Mouse (Mus musculus): Measurements from ENCODE around the gene Intu. TPM values are rescaled to one million over a fixed set of nuclear protein-coding genes. Genes with fewer than 3 reads are reported as not detected.

The Intu gene
- polyA plus RNA-seq, 1 experiment = 2.0 TPM

DNA sequence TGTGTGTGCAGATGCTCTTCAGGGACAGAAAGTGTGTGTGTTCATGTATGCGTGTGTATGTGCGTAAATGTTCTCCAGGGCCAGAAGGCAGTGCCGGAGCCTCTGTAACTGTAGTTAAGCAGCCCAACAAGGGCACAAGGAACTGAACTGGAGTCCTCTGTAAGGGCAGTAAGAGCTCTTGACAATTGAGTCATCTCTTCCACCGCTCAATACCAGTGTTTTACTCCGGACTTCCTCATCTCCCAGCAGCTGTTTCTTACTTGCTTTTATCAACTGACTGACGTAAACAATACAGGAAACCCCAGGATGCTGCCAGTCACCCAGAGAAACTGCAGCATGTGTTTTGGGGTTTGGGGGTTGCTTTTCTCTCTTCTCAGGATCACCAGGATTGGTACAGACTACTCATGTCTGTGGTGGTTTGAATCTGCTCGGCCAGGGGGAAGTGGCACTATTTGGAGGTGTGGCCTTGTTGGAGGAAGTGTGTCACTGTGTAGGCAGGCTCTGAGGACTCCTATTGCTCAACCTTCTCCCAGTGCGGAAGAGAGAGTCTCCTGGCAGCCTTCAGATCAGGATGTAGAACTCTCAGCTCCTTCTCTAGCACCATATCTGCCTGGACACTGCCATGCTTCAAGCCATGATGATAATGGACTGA, 30.8 kb upstream of the Intu start:
- H3K4me3 ChIP-seq (ENCODE audit: insufficient read depth, poor library complexity, severe bottlenecking) = no peak overlapping the region
- no peaks in the 10 kb centered on the region for H3K79me2 ChIP-seq (ENCODE audit: control insufficient read depth, insufficient read depth)
- no peak overlapping the region for H3ac ChIP-seq (ENCODE audit: control insufficient read depth, insufficient read length, low read depth)
- H3K79me3 ChIP-seq (ENCODE audit: low read depth) = no peaks in the 10 kb centered on the region
- no peaks in the 10 kb centered on the region for H3K27me3 ChIP-seq (ENCODE audit: control insufficient read depth, insufficient read depth, insufficient read length)
- no peaks in the 10 kb centered on the region for H3K36me3 ChIP-seq (ENCODE audit: control insufficient read depth, insufficient read depth)
- TF ChIP-seq USF1 (IDR thresholded peaks at IDR 0.05; ENCODE audit: low read depth) = no peak
- no peak for TF ChIP-seq MAX (IDR thresholded peaks at IDR 0.05)
- TF ChIP-seq MYOD1 (IDR thresholded peaks at IDR 0.05; ENCODE audit: control insufficient read depth, insufficient read length, low read depth) = no peak
- TF ChIP-seq MYOG (IDR thresholded peaks at IDR 0.05; ENCODE audit: control insufficient read depth, extremely low read depth, insufficient read length) = no peak
- no peak for TF ChIP-seq CTCF (IDR thresholded peaks at IDR 0.05; ENCODE audit: control insufficient read depth, insufficient read depth, insufficient read length)

DNA sequence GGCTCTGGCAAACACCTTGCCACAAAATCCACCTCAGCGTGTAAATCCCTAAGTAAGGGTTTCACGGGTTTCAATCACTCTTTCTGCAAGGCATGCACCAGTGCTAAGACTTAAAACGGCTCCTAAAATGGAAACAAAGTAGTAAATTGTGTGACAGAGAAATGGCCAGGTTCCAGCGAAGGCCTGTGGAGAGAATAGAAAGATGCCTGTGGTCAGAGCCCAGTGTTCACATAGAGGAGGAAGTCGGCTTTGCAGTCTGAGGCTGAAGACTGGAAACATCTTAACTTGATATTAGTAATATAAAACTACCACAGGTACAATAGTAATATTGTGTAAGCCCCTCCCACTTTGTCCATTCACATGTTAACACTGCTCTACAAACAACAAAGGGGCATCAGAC, 26.7 kb upstream of the Intu start:
- Histone ChIP-seq H3K79me2 (ENCODE audit: control insufficient read depth, insufficient read depth) (no peaks in the 10 kb centered on the region), H3ac (ENCODE audit: control insufficient read depth, insufficient read length, low read depth) (no peak overlapping the region), H3K27me3 (ENCODE audit: control insufficient read depth, insufficient read depth, insufficient read length) (no peaks in the 10 kb centered on the region), H3K4me3 (ENCODE audit: insufficient read depth, poor library complexity, severe bottlenecking) (no peak overlapping the region), H3K36me3 (ENCODE audit: control insufficient read depth, insufficient read depth) (no peaks in the 10 kb centered on the region), H3K79me3 (ENCODE audit: low read depth) (no peaks in the 10 kb centered on the region)
- no peak for TF ChIP-seq MYOD1 (IDR thresholded peaks at IDR 0.05; ENCODE audit: control insufficient read depth, insufficient read length, low read depth)
- TF ChIP-seq MYOG (IDR thresholded peaks at IDR 0.05; ENCODE audit: control insufficient read depth, extremely low read depth, insufficient read length) = no peak
- TF ChIP-seq USF1 (IDR thresholded peaks at IDR 0.05; ENCODE audit: low read depth) = no peak
- no peak for TF ChIP-seq FOSL1 (IDR thresholded peaks at IDR 0.05; ENCODE audit: insufficient read depth, low read length, poor library complexity, severe bottlenecking)
- no peak for TF ChIP-seq CEBPB (IDR thresholded peaks at IDR 0.05; ENCODE audit: low read depth)
- no peak for TF ChIP-seq CTCF (IDR thresholded peaks at IDR 0.05; ENCODE audit: control insufficient read depth, insufficient read depth, insufficient read length)
- TF ChIP-seq MAX (IDR thresholded peaks at IDR 0.05) = no peak

DNA sequence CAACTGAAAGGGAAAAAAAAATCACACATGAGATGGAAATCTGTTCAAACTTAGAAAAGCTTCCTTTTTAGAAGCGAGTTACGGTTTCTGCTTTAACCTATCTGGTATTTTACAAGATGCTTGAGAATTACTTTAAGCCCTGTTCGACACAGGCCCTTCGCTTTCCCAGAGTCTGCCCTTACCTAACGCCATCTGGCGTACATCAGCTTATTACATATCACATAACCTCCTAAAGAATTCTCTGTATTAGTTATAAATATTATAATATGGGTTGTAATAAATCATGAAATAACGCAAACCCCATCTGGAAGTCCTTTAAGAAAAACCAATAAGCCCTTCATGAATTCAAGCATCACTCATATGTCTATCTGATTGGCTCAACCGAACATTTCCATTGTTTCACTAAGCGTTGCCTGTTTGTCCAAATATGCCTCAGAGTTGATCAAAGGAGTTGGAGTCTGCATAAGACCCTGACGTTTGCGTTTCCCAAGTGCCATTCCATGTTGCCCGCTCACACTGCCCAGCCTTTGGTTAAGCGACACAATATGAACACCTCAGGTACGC, 25.6 kb upstream of the Intu start:
- TF ChIP-seq CEBPB (IDR thresholded peaks at IDR 0.05; ENCODE audit: low read depth) (no peak), USF1 (IDR thresholded peaks at IDR 0.05; ENCODE audit: low read depth) (no peak), MYOG (IDR thresholded peaks at IDR 0.05; ENCODE audit: control insufficient read depth, extremely low read depth, insufficient read length) (no peak), CTCF (IDR thresholded peaks at IDR 0.05; ENCODE audit: control insufficient read depth, insufficient read depth, insufficient read length) (no peak), MYOD1 (IDR thresholded peaks at IDR 0.05; ENCODE audit: control insufficient read depth, insufficient read length, low read depth) (no peak), MAX (IDR thresholded peaks at IDR 0.05) (no peak), FOSL1 (IDR thresholded peaks at IDR 0.05; ENCODE audit: insufficient read depth, low read length, poor library complexity, severe bottlenecking) (no peak)
- Histone ChIP-seq H3K4me3 (ENCODE audit: insufficient read depth, poor library complexity, severe bottlenecking) (no peak overlapping the region), H3ac (ENCODE audit: control insufficient read depth, insufficient read length, low read depth) (no peak overlapping the region)

DNA sequence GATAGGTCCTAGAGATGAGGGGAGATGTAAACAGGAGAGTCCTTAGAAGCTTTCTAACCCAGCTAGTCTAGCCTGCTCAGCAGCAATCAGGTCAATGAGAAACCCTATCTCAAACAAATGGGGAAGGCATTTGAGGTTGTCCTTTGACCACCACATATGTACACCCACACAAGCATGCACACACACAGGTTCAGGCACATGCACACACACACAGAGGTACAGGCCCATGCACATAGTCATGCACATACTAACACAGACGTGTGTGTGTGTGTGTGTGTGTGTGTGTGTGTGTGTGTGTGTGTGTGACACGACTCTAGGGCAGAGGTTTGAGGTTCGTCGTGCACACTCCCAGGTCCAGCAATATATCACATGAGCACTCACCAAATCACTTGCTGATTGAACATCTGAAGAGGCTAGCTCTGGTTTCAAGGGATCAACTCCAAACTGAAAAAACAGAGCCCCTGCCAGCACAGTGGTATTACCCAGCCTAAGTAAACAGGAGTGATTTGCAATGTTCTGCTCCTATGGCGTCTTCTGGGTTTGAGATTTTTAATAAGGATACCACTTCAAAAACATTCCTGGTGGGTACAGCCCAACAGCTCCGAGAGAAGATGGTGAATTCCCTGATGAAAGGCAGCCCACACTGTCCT, 22.0 kb upstream of the Intu start:
- no peak overlapping the region for H3K4me3 ChIP-seq (ENCODE audit: insufficient read depth, poor library complexity, severe bottlenecking)
- no peak overlapping the region for H3ac ChIP-seq (ENCODE audit: control insufficient read depth, insufficient read length, low read depth)
- no peaks in the 10 kb centered on the region for H3K79me2 ChIP-seq (ENCODE audit: control insufficient read depth, insufficient read depth)
- no peak for TF ChIP-seq FOSL1 (IDR thresholded peaks at IDR 0.05; ENCODE audit: insufficient read depth, low read length, poor library complexity, severe bottlenecking)
- no peak for TF ChIP-seq USF1 (IDR thresholded peaks at IDR 0.05; ENCODE audit: low read depth)
- TF ChIP-seq MYOG (IDR thresholded peaks at IDR 0.05; ENCODE audit: control insufficient read depth, extremely low read depth, insufficient read length) = no peak
- TF ChIP-seq CTCF (IDR thresholded peaks at IDR 0.05; ENCODE audit: control insufficient read depth, insufficient read depth, insufficient read length) = no peak
- TF ChIP-seq MYOD1 (IDR thresholded peaks at IDR 0.05; ENCODE audit: control insufficient read depth, insufficient read length, low read depth) = no peak
- TF ChIP-seq MAX (IDR thresholded peaks at IDR 0.05) = no peak
- TF ChIP-seq CEBPB (IDR thresholded peaks at IDR 0.05; ENCODE audit: low read depth) = no peak
- no peaks in the 10 kb centered on the region for H3K79me3 ChIP-seq (ENCODE audit: low read depth)
- no peaks in the 10 kb centered on the region for H3K27me3 ChIP-seq (ENCODE audit: control insufficient read depth, insufficient read depth, insufficient read length)
- H3K36me3 ChIP-seq (ENCODE audit: control insufficient read depth, insufficient read depth) = no peaks in the 10 kb centered on the region

More for the DNA sequence above, 25.6 kb upstream of the Intu start:
- H3K79me2 ChIP-seq (ENCODE audit: control insufficient read depth, insufficient read depth) = no peaks in the 10 kb centered on the region
- no peaks in the 10 kb centered on the region for H3K36me3 ChIP-seq (ENCODE audit: control insufficient read depth, insufficient read depth)
- no peaks in the 10 kb centered on the region for H3K27me3 ChIP-seq (ENCODE audit: control insufficient read depth, insufficient read depth, insufficient read length)
- no peaks in the 10 kb centered on the region for H3K79me3 ChIP-seq (ENCODE audit: low read depth)

DNA sequence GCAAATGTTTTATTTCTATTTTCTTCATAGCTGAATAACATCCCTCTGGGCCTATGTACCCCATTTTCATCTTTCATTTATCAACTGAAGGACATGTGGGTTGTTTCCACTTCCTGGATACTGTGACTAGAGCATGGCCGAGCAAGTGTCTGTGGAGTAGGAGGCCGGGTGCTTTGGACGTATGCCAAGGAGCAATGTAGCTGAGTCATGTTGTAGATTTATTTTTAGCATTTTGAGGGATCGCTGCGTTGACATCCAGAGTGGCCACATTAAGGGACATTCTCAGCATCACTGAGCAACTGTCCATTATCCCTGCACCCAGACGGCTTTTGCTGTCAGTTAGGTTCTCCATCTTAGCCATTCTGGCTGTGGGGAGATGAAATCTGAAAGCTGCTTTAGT, 20.5 kb upstream of the Intu start:
- TF ChIP-seq FOSL1 (IDR thresholded peaks at IDR 0.05; ENCODE audit: insufficient read depth, low read length, poor library complexity, severe bottlenecking) = no peak
- no peak for TF ChIP-seq USF1 (IDR thresholded peaks at IDR 0.05; ENCODE audit: low read depth)
- Histone ChIP-seq H3K36me3 (ENCODE audit: control insufficient read depth, insufficient read depth) (no peaks in the 10 kb centered on the region), H3ac (ENCODE audit: control insufficient read depth, insufficient read length, low read depth) (no peak overlapping the region), H3K4me3 (ENCODE audit: insufficient read depth, poor library complexity, severe bottlenecking) (no peak overlapping the region), H3K27me3 (ENCODE audit: control insufficient read depth, insufficient read depth, insufficient read length) (no peaks in the 10 kb centered on the region), H3K79me2 (ENCODE audit: control insufficient read depth, insufficient read depth) (no peaks in the 10 kb centered on the region), H3K79me3 (ENCODE audit: low read depth) (no peaks in the 10 kb centered on the region)

All from C2C12 (cell line).